ENCODE assay signal across 28 mouse cellular contexts in genomic region chr8:89219156-89219555, GRCm38 (mm10).
"Had no signal": no experiment of that assay in that cellular context is flagged by ENCODE, and none has a peak within 500 bp of the region (broad histone marks: within the 10 kb centered on the region; RNA-seq: fewer than 3 reads in every experiment).

No protein-coding gene starts in this region.

- H3K4me2 ChIP-seq: embryonic facial prominence, embryonic 12.5 days; embryonic facial prominence, embryonic 13.5 days; embryonic facial prominence, embryonic 15.5 days; forebrain, embryonic 12.5 days; forebrain, embryonic 13.5 days; forebrain, embryonic 15.5 days had no signal

- H3K27me3 ChIP-seq: embryonic facial prominence, embryonic 12.5 days; embryonic facial prominence, embryonic 13.5 days; embryonic facial prominence, embryonic 15.5 days; forebrain, embryonic 12.5 days; forebrain, embryonic 13.5 days; forebrain, embryonic 15.5 days had no signal

- ATAC-seq: forebrain, embryonic 13.5 days; forebrain, embryonic 14.5 days; forebrain, embryonic 15.5 days; forebrain, embryonic 16.5 days; forebrain, postnatal 0 days had no signal

- H3K9me3 ChIP-seq: embryonic facial prominence, embryonic 10.5 days; embryonic facial prominence, embryonic 12.5 days; embryonic facial prominence, embryonic 13.5 days; embryonic facial prominence, embryonic 15.5 days; forebrain, embryonic 10.5 days; forebrain, embryonic 12.5 days; forebrain, embryonic 13.5 days; forebrain, embryonic 15.5 days had no signal

- H3K27ac ChIP-seq: embryonic facial prominence, embryonic 10.5 days; embryonic facial prominence, embryonic 12.5 days; embryonic facial prominence, embryonic 13.5 days; embryonic facial prominence, embryonic 15.5 days; forebrain, embryonic 10.5 days; forebrain, embryonic 12.5 days; forebrain, embryonic 13.5 days; forebrain, embryonic 15.5 days; gastrocnemius, adult 2 months; heart, adult 2 months had no signal

- H3K9ac ChIP-seq: embryonic facial prominence, embryonic 12.5 days; embryonic facial prominence, embryonic 13.5 days; embryonic facial prominence, embryonic 15.5 days; forebrain, embryonic 12.5 days; forebrain, embryonic 13.5 days; forebrain, embryonic 15.5 days; forebrain, postnatal 0 days had no signal

- DNase-seq: cerebellum, adult 2 months; cerebellum, adult 8-10 months; cerebellum, adult 9-10 months; cerebellum, adult 9-11 months; cerebellum, postnatal 10 days; cerebellum, postnatal 14 days; cerebellum, postnatal 25 days; cerebellum, postnatal 36 days; embryo, embryonic 11 days; forebrain, postnatal 0 days; gastrocnemius, adult 2 months; gastrocnemius, postnatal 10 days; gastrocnemius, postnatal 14 days; gastrocnemius, postnatal 25 days; gastrocnemius, postnatal 36 days; heart, adult 18-20 months; heart, adult 2 months had no signal

- H3K4me3 ChIP-seq: embryonic facial prominence, embryonic 10.5 days; embryonic facial prominence, embryonic 12.5 days; embryonic facial prominence, embryonic 13.5 days; embryonic facial prominence, embryonic 15.5 days; erythroblast, embryonic 14.5 days; forebrain, embryonic 10.5 days; forebrain, embryonic 12.5 days; forebrain, embryonic 13.5 days; forebrain, embryonic 15.5 days; gastrocnemius, adult 2 months; heart, adult 2 months had no signal

- H3K4me1 ChIP-seq: embryonic facial prominence, embryonic 10.5 days; embryonic facial prominence, embryonic 12.5 days; embryonic facial prominence, embryonic 13.5 days; embryonic facial prominence, embryonic 15.5 days; forebrain, embryonic 10.5 days; forebrain, embryonic 12.5 days had no signal

- H3K36me3 ChIP-seq: embryonic facial prominence, embryonic 10.5 days; embryonic facial prominence, embryonic 12.5 days; embryonic facial prominence, embryonic 13.5 days; embryonic facial prominence, embryonic 15.5 days; forebrain, embryonic 10.5 days; forebrain, embryonic 12.5 days; forebrain, embryonic 15.5 days had no signal
